15 mouse cellular contexts compared by ENCODE assay signal in genomic region chr3:68783666-68784416, GRCm38 (mm10).
A peak's percentile ranks its signal among the peaks of the same experiment; 100 is the strongest.
DNase-seq lines count a peak whose midpoint lies in the region; ATAC-seq and TF ChIP-seq lines count a peak whose summit lies in the region.
"Had no signal": no experiment of that assay in that cellular context is flagged by ENCODE, and none has a peak within 500 bp of the region (broad histone marks: within the 10 kb centered on the region; RNA-seq: fewer than 3 reads in every experiment).

No protein-coding gene starts in this region.

- 33% methylated on average over 7 of the region's 7 CpGs for WGBS in embryonic facial prominence, embryonic 10.5 days
- WGBS in midbrain, embryonic 15.5 days: 53% methylated on average over 7 of the region's 7 CpGs

- no peak for ATAC-seq in midbrain, embryonic 15.5 days (replicated peaks)

- TF ChIP-seq CTCF in gastrocnemius, adult 2 months (IDR thresholded peaks at IDR 0.05): no peak

- intact Hi-C loops in gastrocnemius, adult 2 months (cut with DNase I): no loop called here

- no peaks in the 10 kb centered on the region for H3K27me3 ChIP-seq in embryonic facial prominence, embryonic 10.5 days (replicated peaks; ENCODE audit: low read depth, poor library complexity, severe bottlenecking)
- H3K27me3 ChIP-seq in splenic B cell, adult 2 months (ENCODE audit: control insufficient read depth, insufficient read depth, low read length, poor library complexity, severe bottlenecking): no peaks in the 10 kb centered on the region
- H3K27me3 ChIP-seq in midbrain, embryonic 15.5 days (replicated peaks): no peaks in the 10 kb centered on the region
- H3K27me3 ChIP-seq: neural tube, embryonic 13.5 days had no signal

- no peaks in the 10 kb centered on the region for H3K9me3 ChIP-seq in embryonic facial prominence, embryonic 10.5 days
- H3K9me3 ChIP-seq in midbrain, embryonic 15.5 days: no peaks in the 10 kb centered on the region
- H3K9me3 ChIP-seq: limb, embryonic 13.5 days; neural tube, embryonic 13.5 days had no signal

- no peak for DNase-seq in gastrocnemius, adult 2 months
- DNase-seq in gastrocnemius, postnatal 10 days: no peak
- DNase-seq in CD4-positive helper T cell, adult 2 months (ENCODE audit: low read depth, low spot score): peak; percentile 86
- no peak for DNase-seq in embryonic facial prominence, embryonic 10.5 days (ENCODE audit: low spot score)
- peak; percentile 32 for DNase-seq in splenic B cell, adult 2 months (ENCODE audit: low read depth, low spot score)
- no peak for DNase-seq in layer of hippocampus, postnatal 14 days (ENCODE audit: low spot score in 2 of 2)
- no peak for DNase-seq in adipocyte (ENCODE audit: low spot score)
- DNase-seq: adrenal gland, postnatal 25 days; heart, postnatal 14 days; kidney, adult 8-10 months; lung, embryonic 14.5 days; right cerebral cortex, adult 18-20 months had no signal

- H3K9ac ChIP-seq in midbrain, embryonic 15.5 days: no peak overlapping the region
- H3K9ac ChIP-seq: limb, embryonic 13.5 days; lung, embryonic 14.5 days; neural tube, embryonic 13.5 days had no signal

- H3K4me1 ChIP-seq in embryonic facial prominence, embryonic 10.5 days: peaks cover 56% of the 10 kb centered on the region
- H3K4me1 ChIP-seq in midbrain, embryonic 15.5 days: no peaks in the 10 kb centered on the region

- peak overlapping the region; percentile 20; the same call in 1 of the 2 replicates for H3K27ac ChIP-seq in gastrocnemius, adult 2 months
- peak overlapping the region; percentile 66; the same call in 1 of the 2 replicates for H3K27ac ChIP-seq in embryonic facial prominence, embryonic 10.5 days (replicated peaks)
- no peak overlapping the region for H3K27ac ChIP-seq in midbrain, embryonic 15.5 days
- H3K27ac ChIP-seq: limb, embryonic 13.5 days; neural tube, embryonic 13.5 days had no signal

- no peaks in the 10 kb centered on the region for H3K36me3 ChIP-seq in embryonic facial prominence, embryonic 10.5 days (replicated peaks)
- H3K36me3 ChIP-seq in splenic B cell, adult 2 months (ENCODE audit: control insufficient read depth, insufficient read depth, low read length, poor library complexity, severe bottlenecking): no peaks in the 10 kb centered on the region
- H3K36me3 ChIP-seq in midbrain, embryonic 15.5 days (replicated peaks): no peaks in the 10 kb centered on the region
- H3K36me3 ChIP-seq: limb, embryonic 13.5 days; neural tube, embryonic 13.5 days had no signal

- no peak overlapping the region for H3K4me3 ChIP-seq in gastrocnemius, adult 2 months
- H3K4me3 ChIP-seq in embryonic facial prominence, embryonic 10.5 days: no peak overlapping the region
- H3K4me3 ChIP-seq in midbrain, embryonic 15.5 days: no peak overlapping the region
- H3K4me3 ChIP-seq: limb, embryonic 13.5 days; neural tube, embryonic 13.5 days had no signal

- H3K4me2 ChIP-seq in midbrain, embryonic 15.5 days: no peak overlapping the region
- H3K4me2 ChIP-seq: limb, embryonic 13.5 days; lung, embryonic 14.5 days; neural tube, embryonic 13.5 days had no signal

Comparison
In these comparisons a context has a peak if more than half of its experiments do, and no peak if none do; other contexts are left out.
1. DNase-seq: peak in CD4-positive helper T cell, adult 2 months (single experiment) and splenic B cell, adult 2 months (single experiment); none in gastrocnemius, adult 2 months (single experiment), gastrocnemius, postnatal 10 days (single experiment), embryonic facial prominence, embryonic 10.5 days (single experiment), layer of hippocampus, postnatal 14 days (0 of 2) and adipocyte (single experiment).